Mouse (Mus musculus): ENCODE results near the gene Ttll11. TPM values are rescaled to one million over a fixed set of nuclear protein-coding genes. Genes with fewer than 3 reads are reported as not detected.

Ttll11 gene
- polyA plus RNA-seq, 1 experiment = 1.4 TPM

- no peak for TF ChIP-seq GATA1 (IDR thresholded peaks at IDR 0.05; ENCODE audit: low read length)
These were observed 215.4 kb downstream of the Ttll11 start for GRCm38 (mm10) chr2:35764328-35764727.

- TF ChIP-seq GATA1 (IDR thresholded peaks at IDR 0.05; ENCODE audit: low read length) = no peak
These were observed 215.9 kb downstream of the Ttll11 start for GRCm38 (mm10) chr2:35763818-35764217.

DNA sequence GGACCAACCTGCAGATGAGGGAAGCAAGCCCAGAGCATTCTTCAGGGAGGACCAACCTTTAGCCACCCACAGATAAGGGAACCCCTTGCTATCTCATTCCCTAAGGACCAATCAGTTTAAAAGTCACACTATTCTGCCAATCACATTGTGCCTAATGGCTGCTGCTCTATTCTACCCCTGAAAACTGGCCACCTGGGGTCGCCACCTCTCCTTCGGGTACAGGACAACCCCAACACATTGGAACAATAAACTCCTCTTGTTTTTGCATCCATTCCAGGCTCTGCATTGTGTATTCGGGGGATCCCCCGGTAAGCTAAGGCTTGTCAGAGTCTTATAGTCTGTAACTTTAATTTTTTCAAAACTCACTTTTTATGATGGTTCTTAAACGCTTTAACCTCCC, 218.3 kb downstream of the Ttll11 start:
- no peak for TF ChIP-seq GATA1 (IDR thresholded peaks at IDR 0.05; ENCODE audit: low read length)

- no peak for TF ChIP-seq GATA1 (IDR thresholded peaks at IDR 0.05; ENCODE audit: low read length)
These were observed 218.8 kb downstream of the Ttll11 start for GRCm38 (mm10) chr2:35760867-35761266.

- TF ChIP-seq GATA1 (IDR thresholded peaks at IDR 0.05; ENCODE audit: low read length) = no peak
These were observed 219.4 kb downstream of the Ttll11 start for GRCm38 (mm10) chr2:35760352-35760751.

GRCm38 (mm10) chr2:35756467-35756866, 223.2 kb downstream of the Ttll11 start:
- no peak for TF ChIP-seq GATA1 (IDR thresholded peaks at IDR 0.05; ENCODE audit: low read length)

GRCm38 (mm10) chr2:35751781-35752505, 227.8 kb downstream of the Ttll11 start:
- no peak for TF ChIP-seq GATA1 (IDR thresholded peaks at IDR 0.05; ENCODE audit: low read length)

- TF ChIP-seq GATA1 (IDR thresholded peaks at IDR 0.05; ENCODE audit: low read length) = no peak
These were observed 229.1 kb downstream of the Ttll11 start for GRCm38 (mm10) chr2:35750533-35751141.

GRCm38 (mm10) chr2:35747371-35748035, 232.2 kb downstream of the Ttll11 start:
- no peak for TF ChIP-seq GATA1 (IDR thresholded peaks at IDR 0.05; ENCODE audit: low read length)

DNA sequence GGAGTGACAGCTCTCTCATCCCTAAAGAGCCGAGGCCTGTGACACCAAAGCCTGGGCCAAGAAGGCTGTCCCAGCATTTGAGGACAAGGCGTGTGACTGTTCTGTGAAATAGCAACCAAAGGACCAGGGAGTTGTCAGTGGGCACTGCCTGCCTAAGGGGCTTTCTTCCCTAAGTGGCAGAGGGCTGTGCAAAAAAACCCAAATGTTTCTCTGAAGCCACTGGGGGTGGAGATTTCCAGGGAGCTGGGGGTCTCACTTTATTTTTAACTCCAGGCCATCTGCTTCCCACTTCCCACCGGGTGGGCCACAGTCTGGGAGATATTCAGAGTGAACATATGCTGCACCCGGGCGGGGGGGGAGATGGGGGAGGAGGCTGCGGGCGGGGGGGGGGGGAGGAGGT, 233.1 kb downstream of the Ttll11 start:
- TF ChIP-seq GATA1 (IDR thresholded peaks at IDR 0.05; ENCODE audit: low read length) = no peak

GRCm38 (mm10) chr2:35745876-35746275, 233.8 kb downstream of the Ttll11 start:
- no peak for TF ChIP-seq GATA1 (IDR thresholded peaks at IDR 0.05; ENCODE audit: low read length)

DNA sequence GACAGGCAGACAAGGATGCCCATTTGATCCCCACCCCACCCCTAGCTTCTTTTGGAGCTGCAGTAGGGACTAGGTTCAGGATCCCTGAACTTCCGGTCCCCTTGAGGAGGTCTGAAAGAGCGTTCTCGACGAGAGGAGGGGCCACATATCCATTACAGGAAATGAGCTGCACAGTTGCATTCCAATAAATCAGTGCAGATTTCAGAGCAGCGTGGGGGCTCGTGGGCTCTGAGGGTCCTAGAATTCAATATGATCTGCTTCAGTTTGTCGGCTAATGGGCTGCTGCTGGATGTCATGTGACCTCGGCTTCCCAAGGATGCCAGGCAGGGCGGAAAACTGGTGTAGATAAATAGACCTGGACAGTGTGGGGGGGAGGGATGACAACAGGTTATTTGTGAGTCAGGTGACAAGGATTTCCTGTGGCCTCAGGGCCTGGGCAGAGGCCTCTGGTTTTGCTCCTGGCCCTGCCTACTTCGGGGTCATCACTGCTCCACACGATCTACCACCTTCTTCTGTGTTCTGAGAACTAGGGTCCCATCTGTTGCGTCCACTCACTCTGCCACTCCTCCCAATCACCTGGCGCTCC, 240.0 kb downstream of the Ttll11 start:
- no peak for TF ChIP-seq GATA1 (IDR thresholded peaks at IDR 0.05; ENCODE audit: low read length)

GRCm38 (mm10) chr2:35737467-35738027, 242.2 kb downstream of the Ttll11 start:
- TF ChIP-seq GATA1 (IDR thresholded peaks at IDR 0.05; ENCODE audit: low read length) = no peak

DNA sequence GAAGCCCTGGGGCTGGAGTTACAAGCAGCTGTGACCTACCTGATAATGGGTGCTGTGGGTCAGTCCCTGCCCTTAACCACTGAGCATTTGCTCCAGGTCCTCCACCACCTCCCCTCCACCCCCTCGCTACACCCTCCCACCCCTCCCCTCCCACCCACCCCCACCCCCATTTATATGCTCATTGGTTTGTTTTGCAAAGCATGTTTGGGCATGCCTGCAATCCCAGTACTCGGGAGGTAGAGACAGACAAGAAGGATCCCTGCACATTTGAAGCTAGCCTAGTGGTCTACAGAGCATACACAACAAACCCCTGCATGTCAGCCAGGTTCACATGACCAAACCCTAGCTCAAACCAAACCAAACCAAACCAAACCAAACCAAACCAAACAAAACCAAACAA, 243.7 kb downstream of the Ttll11 start:
- TF ChIP-seq GATA1 (IDR thresholded peaks at IDR 0.05; ENCODE audit: low read length) = no peak

DNA sequence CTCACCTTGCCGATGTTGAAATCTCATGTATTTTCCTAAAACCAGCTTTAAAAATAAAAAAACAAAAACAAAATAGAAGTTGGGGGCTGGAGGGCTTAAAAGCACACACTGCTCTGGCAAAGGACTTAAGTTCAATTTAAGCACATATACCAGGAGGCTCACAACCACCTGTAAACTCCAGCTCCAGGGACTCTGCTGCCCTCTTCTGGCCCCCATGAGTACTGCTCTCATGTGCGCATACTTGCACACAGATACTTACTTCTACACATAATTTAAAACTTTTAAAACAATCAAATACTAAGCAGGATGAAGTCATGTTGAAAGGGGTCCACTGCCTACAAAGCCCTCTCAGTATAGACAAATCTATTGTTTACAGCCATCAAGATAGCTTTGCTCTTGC, 244.7 kb downstream of the Ttll11 start:
- TF ChIP-seq GATA1 (IDR thresholded peaks at IDR 0.05; ENCODE audit: low read length) = no peak

Measured in G1E-ER4 (cell line).